Mouse (Mus musculus): ENCODE measurements around the gene Wwc1. TPM values are rescaled to one million over a fixed set of nuclear protein-coding genes. Genes with fewer than 3 reads are reported as not detected.

Wwc1 gene
- polyA plus RNA-seq, 1 experiment = 28.5 TPM

- Histone ChIP-seq H3K27ac (ENCODE audit: insufficient read depth, low read length) (no peak overlapping the region), H3K4me3 (replicated peaks; ENCODE audit: insufficient read depth, low read depth, low read length) (no peak overlapping the region), H3K4me1 (ENCODE audit: control insufficient read depth, insufficient read depth, low read length) (peaks cover 9% of the 10 kb centered on the region; the same call in 1 of the 2 replicates), H3K27me3 (ENCODE audit: control insufficient read depth, insufficient read depth, low read length) (no peaks in the 10 kb centered on the region)
- 81% methylated on average over 9 of the region's 9 CpGs for WGBS
- TF ChIP-seq POLR2A (IDR thresholded peaks at IDR 0.05; ENCODE audit: borderline replicate concordance, insufficient read depth, low read length) (no peak), CTCF (IDR thresholded peaks at IDR 0.05; ENCODE audit: borderline replicate concordance, insufficient read depth, low read depth, low read length) (no peak)
- DNase-seq = no peak
Measured at GRCm38 (mm10) chr11:35892293-35892692, 88.0 kb downstream of the Wwc1 start.

GRCm38 (mm10) chr11:35888790-35889189, 91.5 kb downstream of the Wwc1 start:
- peaks cover 9% of the 10 kb centered on the region; the same call in 1 of the 2 replicates for H3K4me1 ChIP-seq (ENCODE audit: control insufficient read depth, insufficient read depth, low read length)
- no peak overlapping the region for H3K27ac ChIP-seq (ENCODE audit: insufficient read depth, low read length)
- 19% methylated on average over 8 of the region's 8 CpGs for WGBS
- no peak overlapping the region for H3K4me3 ChIP-seq (replicated peaks; ENCODE audit: insufficient read depth, low read depth, low read length)
- H3K27me3 ChIP-seq (ENCODE audit: control insufficient read depth, insufficient read depth, low read length) = no peaks in the 10 kb centered on the region
- DNase-seq = no peak
- TF ChIP-seq POLR2A (IDR thresholded peaks at IDR 0.05; ENCODE audit: borderline replicate concordance, insufficient read depth, low read length) (no peak), CTCF (IDR thresholded peaks at IDR 0.05; ENCODE audit: borderline replicate concordance, insufficient read depth, low read depth, low read length) (no peak)

GRCm38 (mm10) chr11:35882777-35883176, 97.5 kb downstream of the Wwc1 start:
- no peak for DNase-seq
- TF ChIP-seq POLR2A (IDR thresholded peaks at IDR 0.05; ENCODE audit: borderline replicate concordance, insufficient read depth, low read length) (no peak), CTCF (IDR thresholded peaks at IDR 0.05; ENCODE audit: borderline replicate concordance, insufficient read depth, low read depth, low read length) (no peak)

GRCm38 (mm10) chr11:35878559-35878897, 101.8 kb downstream of the Wwc1 start:
- no peak overlapping the region for H3K27ac ChIP-seq (ENCODE audit: insufficient read depth, low read length)

More at GRCm38 (mm10) chr11:35882777-35883176, 97.5 kb downstream of the Wwc1 start:
- Histone ChIP-seq H3K4me1 (ENCODE audit: control insufficient read depth, insufficient read depth, low read length) (no peaks in the 10 kb centered on the region), H3K27ac (ENCODE audit: insufficient read depth, low read length) (no peak overlapping the region), H3K4me3 (replicated peaks; ENCODE audit: insufficient read depth, low read depth, low read length) (no peak overlapping the region), H3K27me3 (ENCODE audit: control insufficient read depth, insufficient read depth, low read length) (no peaks in the 10 kb centered on the region)
- WGBS = 96% methylated on average over 6 of the region's 6 CpGs

GRCm38 (mm10) chr11:35877651-35878558, 102.4 kb downstream of the Wwc1 start:
- Histone ChIP-seq H3K4me1 (ENCODE audit: control insufficient read depth, insufficient read depth, low read length) (no peaks in the 10 kb centered on the region), H3K4me3 (replicated peaks; ENCODE audit: insufficient read depth, low read depth, low read length) (no peak overlapping the region), H3K27me3 (ENCODE audit: control insufficient read depth, insufficient read depth, low read length) (no peaks in the 10 kb centered on the region), H3K27ac (ENCODE audit: insufficient read depth, low read length) (no peak overlapping the region)
- WGBS = 28% methylated on average over 14 of the region's 14 CpGs
- no peak for TF ChIP-seq CTCF (IDR thresholded peaks at IDR 0.05; ENCODE audit: borderline replicate concordance, insufficient read depth, low read depth, low read length)
- no peak for TF ChIP-seq POLR2A (IDR thresholded peaks at IDR 0.05; ENCODE audit: borderline replicate concordance, insufficient read depth, low read length)
- DNase-seq = peak in 1 of 2 experiments; percentile 15

More at GRCm38 (mm10) chr11:35878559-35878897, 101.8 kb downstream of the Wwc1 start:
- no peaks in the 10 kb centered on the region for H3K4me1 ChIP-seq (ENCODE audit: control insufficient read depth, insufficient read depth, low read length)
- 36% methylated on average over 4 of the region's 4 CpGs for WGBS
- TF ChIP-seq POLR2A (IDR thresholded peaks at IDR 0.05; ENCODE audit: borderline replicate concordance, insufficient read depth, low read length) (no peak), CTCF (IDR thresholded peaks at IDR 0.05; ENCODE audit: borderline replicate concordance, insufficient read depth, low read depth, low read length) (no peak)
- H3K27me3 ChIP-seq (ENCODE audit: control insufficient read depth, insufficient read depth, low read length) = no peaks in the 10 kb centered on the region
- no peak for DNase-seq
- H3K4me3 ChIP-seq (replicated peaks; ENCODE audit: insufficient read depth, low read depth, low read length) = no peak overlapping the region

- DNase-seq = no peak
- 30% methylated on average over 21 of the region's 21 CpGs for WGBS
- no peak overlapping the region for H3K4me3 ChIP-seq (replicated peaks; ENCODE audit: insufficient read depth, low read depth, low read length)
Measured at GRCm38 (mm10) chr11:35873624-35874244, 106.6 kb downstream of the Wwc1 start.

GRCm38 (mm10) chr11:35870961-35871360, 109.4 kb downstream of the Wwc1 start:
- no peak for DNase-seq
- no peak overlapping the region for H3K4me3 ChIP-seq (replicated peaks; ENCODE audit: insufficient read depth, low read depth, low read length)
- H3K27me3 ChIP-seq (ENCODE audit: control insufficient read depth, insufficient read depth, low read length) = no peaks in the 10 kb centered on the region
- 95% methylated on average over 9 of the region's 9 CpGs for WGBS
- TF ChIP-seq POLR2A (IDR thresholded peaks at IDR 0.05; ENCODE audit: borderline replicate concordance, insufficient read depth, low read length) (no peak), CTCF (IDR thresholded peaks at IDR 0.05; ENCODE audit: borderline replicate concordance, insufficient read depth, low read depth, low read length) (no peak)
- H3K27ac ChIP-seq (ENCODE audit: insufficient read depth, low read length) = no peak overlapping the region
- H3K4me1 ChIP-seq (ENCODE audit: control insufficient read depth, insufficient read depth, low read length) = no peaks in the 10 kb centered on the region

More at GRCm38 (mm10) chr11:35873624-35874244, 106.6 kb downstream of the Wwc1 start:
- Histone ChIP-seq H3K27me3 (ENCODE audit: control insufficient read depth, insufficient read depth, low read length) (no peaks in the 10 kb centered on the region), H3K27ac (ENCODE audit: insufficient read depth, low read length) (no peak overlapping the region), H3K4me1 (ENCODE audit: control insufficient read depth, insufficient read depth, low read length) (no peaks in the 10 kb centered on the region)
- TF ChIP-seq POLR2A (IDR thresholded peaks at IDR 0.05; ENCODE audit: borderline replicate concordance, insufficient read depth, low read length) (no peak), CTCF (IDR thresholded peaks at IDR 0.05; ENCODE audit: borderline replicate concordance, insufficient read depth, low read depth, low read length) (no peak)

Measured in cerebellum, adult 2 months (tissue).